Mouse (Mus musculus) gastrocnemius, adult 2 months (tissue): ENCODE results near the gene Cep350. TPM values are rescaled to one million over a fixed set of nuclear protein-coding genes. Genes with fewer than 3 reads are reported as not detected.

Experiments
- DNase-seq: peaks from one replicate; pipeline ENCODE4 v3.0.0; 2022
- H3K27ac ChIP-seq: fragments of 200-600 bp; 2 replicates; pipeline ENCODE4 v1.8.1; 2022; ENCODE audit warnings: mild to moderate bottlenecking
- H3K4me3 ChIP-seq: fragments of 200-600 bp; 2 replicates; pipeline ENCODE4 v1.8.1; 2022; ENCODE audit warnings: mild to moderate bottlenecking, moderate library complexity
- CTCF ChIP-seq: fragments of 200-600 bp; IDR thresholded peaks from 2 replicates; pipeline ENCODE4 v1.8.1; 2022; ENCODE audit warnings: antibody characterized with exemption, mild to moderate bottlenecking, moderate library complexity
- intact Hi-C: fragments of 180-260 bp; cut with DNase I; formaldehyde crosslinking; loops from one replicate; pipeline ENCODE4 v1.15.1; 2025
- total RNA-seq, 2 experiments: library from RNA; stranded (reverse); gene quantifications; 2 replicates each; pipeline ENCODE4 v1.2.3; 2021

The Cep350 gene
- total RNA-seq, 2 experiments from 2014 or later: 39.6 to 41.6 TPM

DNA sequence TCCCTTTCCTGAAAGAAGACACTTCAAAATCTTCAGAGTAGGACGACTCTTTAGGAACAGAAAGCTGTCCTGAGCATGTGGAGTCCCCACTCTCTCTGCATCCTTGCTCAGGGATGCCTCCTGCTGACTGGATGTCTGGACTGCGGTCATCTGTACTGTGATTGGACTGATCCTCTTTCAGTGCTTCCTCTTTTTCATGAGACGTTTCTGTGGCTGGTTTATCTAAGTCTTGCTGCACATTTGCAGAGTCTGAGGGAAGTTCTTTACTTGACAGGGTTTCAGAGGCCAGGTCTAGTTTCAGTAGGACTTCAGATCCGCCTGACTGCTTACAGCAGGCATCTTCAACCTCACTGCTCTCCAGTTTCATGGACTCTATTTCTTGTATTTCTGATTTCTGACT lies 110.1 kb downstream of the Cep350 start:
- peak; percentile 34 for TF ChIP-seq CTCF
- DNase-seq: no peak
- no peak overlapping the region for H3K27ac ChIP-seq
- intact Hi-C loops: no loop called here
- no peak overlapping the region for H3K4me3 ChIP-seq

GRCm38 (mm10) chr1:155854926-155855702 lies 117.9 kb downstream of the Cep350 start:
- no peak for TF ChIP-seq CTCF
- intact Hi-C loops: no loop called here
- peak; percentile 34 for DNase-seq
- Histone ChIP-seq H3K4me3 (no peak overlapping the region), H3K27ac (peak overlapping the region; percentile 60)

GRCm38 (mm10) chr1:155853009-155853408 lies 120.0 kb downstream of the Cep350 start:
- no peak for TF ChIP-seq CTCF
- Histone ChIP-seq H3K4me3 (no peak overlapping the region), H3K27ac (no peak overlapping the region)
- DNase-seq: no peak
- intact Hi-C loops: no loop called here

- Histone ChIP-seq H3K4me3 (no peak overlapping the region), H3K27ac (no peak overlapping the region)
- no peak for DNase-seq
- TF ChIP-seq CTCF: no peak
- intact Hi-C loops: no loop called here
These were observed 128.8 kb downstream of the Cep350 start for GRCm38 (mm10) chr1:155844235-155844634.

DNA sequence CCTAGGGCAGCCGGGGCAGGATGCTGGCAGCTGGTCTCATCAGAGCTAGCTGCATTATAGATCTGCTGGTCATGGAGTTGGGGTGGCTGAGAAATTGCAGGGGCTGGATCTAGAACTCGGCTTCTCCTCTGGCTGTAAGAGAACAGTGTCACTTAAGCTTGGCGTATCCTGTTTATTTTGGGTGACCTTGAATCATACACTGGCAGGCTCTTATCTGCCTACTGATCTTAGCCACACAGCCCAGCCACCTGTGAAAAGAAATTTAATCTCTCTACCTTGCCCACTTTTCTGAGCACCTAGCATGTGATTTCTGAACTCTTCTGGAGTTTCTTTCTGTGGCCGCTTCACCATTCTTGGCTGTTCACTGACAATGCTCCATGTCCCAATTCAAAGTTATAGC lies 129.5 kb downstream of the Cep350 start:
- intact Hi-C loops: no loop called here

DNA sequence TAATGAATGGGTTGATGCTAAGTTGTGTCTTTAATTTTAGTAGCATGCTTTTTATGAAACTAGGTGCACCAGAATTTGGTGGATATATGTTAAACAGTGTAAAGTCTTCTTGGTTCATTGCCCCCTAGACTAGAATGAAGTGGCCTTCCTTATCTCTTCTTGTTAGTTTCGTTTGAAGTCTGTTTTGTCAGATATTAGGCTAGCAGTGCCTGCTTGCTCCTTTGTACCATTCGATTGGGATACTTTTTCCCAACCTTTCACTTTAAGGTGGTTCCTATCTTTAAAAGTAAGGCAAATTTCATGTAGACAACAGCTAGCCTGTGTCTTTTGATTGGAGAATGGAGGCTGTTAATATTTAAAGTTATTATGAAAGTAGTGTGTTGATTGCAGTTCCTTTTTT lies 137.4 kb downstream of the Cep350 start:
- no peak overlapping the region for H3K27ac ChIP-seq
- TF ChIP-seq CTCF: no peak
- intact Hi-C loops: no loop called here
- no peak overlapping the region for H3K4me3 ChIP-seq
- no peak for DNase-seq

More for the DNA sequence above, 129.5 kb downstream of the Cep350 start:
- no peak overlapping the region for H3K27ac ChIP-seq
- no peak for DNase-seq
- no peak for TF ChIP-seq CTCF
- no peak overlapping the region for H3K4me3 ChIP-seq

DNA sequence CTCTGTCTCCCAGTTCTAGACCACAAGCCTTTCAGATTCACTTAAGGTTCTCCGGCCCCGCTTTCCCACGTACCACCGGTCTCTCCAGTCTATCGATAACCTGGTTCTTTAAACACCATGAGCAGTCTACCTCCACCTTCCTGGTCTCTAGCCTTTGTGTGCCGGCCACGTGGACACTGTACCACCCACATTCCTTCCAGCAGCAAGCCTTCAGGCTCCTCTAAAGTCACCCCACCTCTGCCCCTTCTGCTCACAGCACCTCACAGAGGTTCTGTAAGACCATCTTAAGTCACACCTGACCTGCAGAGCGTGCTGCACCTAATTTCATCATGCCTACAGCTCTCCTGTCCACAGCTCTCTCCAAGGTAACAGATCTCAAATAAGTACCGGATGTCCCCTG lies 139.4 kb downstream of the Cep350 start:
- DNase-seq: no peak
- intact Hi-C loops: no loop called here
- Histone ChIP-seq H3K27ac (no peak overlapping the region), H3K4me3 (no peak overlapping the region)
- TF ChIP-seq CTCF: no peak

DNA sequence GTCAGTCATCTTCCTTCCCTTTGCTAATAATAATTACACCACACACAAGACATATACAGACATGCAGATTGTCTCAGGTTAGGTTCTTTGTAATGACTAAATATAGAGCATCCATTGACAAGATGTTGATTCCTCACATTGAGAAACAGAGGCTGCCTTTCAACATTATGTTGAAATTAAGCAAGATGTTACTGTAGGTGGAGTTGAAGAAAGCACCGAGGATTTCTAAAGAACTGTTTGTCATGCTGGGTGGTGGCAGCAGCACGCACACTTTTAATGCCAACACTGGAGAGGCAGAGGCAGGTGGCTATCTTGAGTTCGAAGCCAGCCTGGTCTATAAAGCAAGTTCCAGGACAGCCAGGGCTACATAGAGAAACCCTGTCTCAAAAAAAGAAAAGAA lies 141.1 kb downstream of the Cep350 start:
- no peak for DNase-seq
- H3K4me3 ChIP-seq: no peak overlapping the region
- intact Hi-C loops: no loop called here
- no peak overlapping the region for H3K27ac ChIP-seq
- no peak for TF ChIP-seq CTCF

DNA sequence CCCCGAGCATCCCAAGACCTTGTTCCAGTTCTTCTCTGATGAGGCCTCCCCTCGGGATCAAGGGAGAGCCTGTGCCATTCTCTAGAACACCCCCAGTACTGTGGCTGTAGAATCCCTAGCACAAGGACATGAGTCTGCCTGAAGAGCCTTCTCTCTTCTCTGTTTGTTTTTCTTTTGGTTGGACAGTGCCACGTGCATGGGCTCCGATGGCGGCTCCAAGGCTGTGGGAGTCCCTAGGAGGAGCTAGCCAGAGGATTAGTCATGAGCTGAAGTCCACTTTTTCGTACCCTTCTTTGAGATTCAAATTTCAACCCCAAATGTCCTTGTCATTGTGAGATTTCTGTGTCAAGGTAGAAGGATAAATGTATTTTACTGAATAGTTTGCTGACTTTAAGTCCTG lies 142.2 kb downstream of the Cep350 start:
- intact Hi-C loops: no loop called here
- TF ChIP-seq CTCF: no peak
- no peak for DNase-seq
- H3K4me3 ChIP-seq: no peak overlapping the region
- H3K27ac ChIP-seq: no peak overlapping the region

GRCm38 (mm10) chr1:155827703-155828295 lies 145.3 kb downstream of the Cep350 start:
- DNase-seq: no peak
- Histone ChIP-seq H3K27ac (no peak overlapping the region), H3K4me3 (no peak overlapping the region)
- no peak for TF ChIP-seq CTCF
- intact Hi-C loops: no loop called here

- no peak for DNase-seq
- H3K27ac ChIP-seq: no peak overlapping the region
- no peak for TF ChIP-seq CTCF
- intact Hi-C loops: no loop called here
- no peak overlapping the region for H3K4me3 ChIP-seq
These were observed 146.2 kb downstream of the Cep350 start for GRCm38 (mm10) chr1:155826803-155827395.

GRCm38 (mm10) chr1:155825940-155826716 lies 146.9 kb downstream of the Cep350 start:
- intact Hi-C loops: no loop called here
- DNase-seq: no peak
- Histone ChIP-seq H3K27ac (no peak overlapping the region), H3K4me3 (no peak overlapping the region)
- no peak for TF ChIP-seq CTCF

- TF ChIP-seq CTCF: no peak
- no peak overlapping the region for H3K4me3 ChIP-seq
- intact Hi-C loops: no loop called here
- no peak overlapping the region for H3K27ac ChIP-seq
- DNase-seq: no peak
These were observed 152.4 kb downstream of the Cep350 start for GRCm38 (mm10) chr1:155820646-155821045.
